Mouse (Mus musculus) myocyte (in vitro differentiated cells): ENCODE measurements at regions not wholly inside any gene's neighbourhood (a gene's known extent, or its start where the extent isn't known, plus 50 kb on each side); places are given as distances from the start of the nearest gene placed in this dataset.

ENCODE experiments used
- CEBPB ChIP-seq: IDR thresholded peaks from 2 replicates; pipeline ENCODE4 v1.6.1; 2011; ENCODE audit warnings: mild to moderate bottlenecking, moderate library complexity; ENCODE audit not compliant: poor library complexity, insufficient read depth, severe bottlenecking
- MYOG ChIP-seq, 3 experiments: IDR thresholded peaks; one replicate each; pipeline ENCODE4 v1.6.1; 2011; ENCODE audit warnings: control low read depth in 2 of 3, low read depth in 2 of 3, mild to moderate bottlenecking in 2 of 3; ENCODE audit not compliant: insufficient read length in 2 of 3, control insufficient read depth in 1 of 3, insufficient read depth in 1 of 3
- POLR2A ChIP-seq: IDR thresholded peaks from one replicate; pipeline ENCODE4 v1.6.1; 2011; ENCODE audit warnings: low read depth, mild to moderate bottlenecking, control low read depth, moderate library complexity; ENCODE audit not compliant: insufficient read length

DNA sequence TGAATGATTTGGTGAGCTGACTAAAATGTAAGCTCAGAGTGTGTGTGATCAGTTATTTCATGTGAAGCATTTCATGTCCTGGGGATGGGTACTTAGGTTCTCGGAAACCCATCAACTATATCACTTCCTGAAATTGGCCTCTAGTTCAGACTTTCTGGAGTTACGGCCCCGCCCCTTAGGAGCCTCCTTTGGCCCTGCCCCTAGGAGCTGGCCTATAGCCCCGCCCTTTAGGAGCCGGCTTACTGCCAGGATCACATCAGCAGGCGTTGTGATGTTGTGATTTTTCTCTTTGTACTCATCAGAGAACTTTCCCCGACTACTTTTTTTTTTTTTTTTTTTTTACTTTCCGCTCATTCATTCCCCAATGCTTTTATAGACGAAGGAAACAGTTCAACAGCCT lies 223.1 kb downstream of the Rnf144b start:
- TF ChIP-seq CEBPB (no peak), POLR2A (no peak), MYOG (IDR thresholded peaks at IDR 0.05; ENCODE audit: control insufficient read depth in 1 of 3, insufficient read depth in 1 of 3, insufficient read length in 2 of 3, low read depth in 2 of 3) (no peak)
